Mouse (Mus musculus) thymus, postnatal 4 days (tissue): ENCODE data around the gene Dcp1b.

Experiments
- DNase-seq: peaks from one replicate; pipeline ENCODE4 v3.0.0; 2021

The Dcp1b gene

DNA sequence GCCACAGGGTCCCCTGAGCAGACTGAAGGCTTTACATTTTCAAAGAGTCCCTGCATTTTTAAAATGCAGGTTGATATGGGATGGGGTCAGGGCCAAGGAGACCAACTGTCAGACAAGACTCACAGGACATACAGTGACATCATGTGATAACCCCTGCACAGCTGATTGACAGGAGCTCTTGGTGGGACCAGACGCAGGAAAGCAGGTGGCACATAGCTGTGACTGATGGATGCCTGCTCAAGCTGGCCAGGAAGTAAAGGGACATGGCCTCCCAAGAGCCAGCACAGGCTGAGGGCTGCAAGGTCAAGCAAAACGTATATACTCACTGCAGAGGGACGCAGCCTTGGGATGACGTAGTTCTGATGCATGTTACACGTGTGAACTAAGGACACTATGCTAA, 60.4 kb downstream of the Dcp1b start:
- DNase-seq, result no peak

- DNase-seq, result no peak
Measured at GRCm38 (mm10) chr6:119236241-119236640, 61.2 kb downstream of the Dcp1b start, which contains the start of gene Cacna2d4. TSS of gene Cacna2d4 (plus strand) at chr6:119236526.

- no peak for DNase-seq
Measured at GRCm38 (mm10) chr6:119237427-119237989, 62.5 kb downstream of the Dcp1b start.

DNA sequence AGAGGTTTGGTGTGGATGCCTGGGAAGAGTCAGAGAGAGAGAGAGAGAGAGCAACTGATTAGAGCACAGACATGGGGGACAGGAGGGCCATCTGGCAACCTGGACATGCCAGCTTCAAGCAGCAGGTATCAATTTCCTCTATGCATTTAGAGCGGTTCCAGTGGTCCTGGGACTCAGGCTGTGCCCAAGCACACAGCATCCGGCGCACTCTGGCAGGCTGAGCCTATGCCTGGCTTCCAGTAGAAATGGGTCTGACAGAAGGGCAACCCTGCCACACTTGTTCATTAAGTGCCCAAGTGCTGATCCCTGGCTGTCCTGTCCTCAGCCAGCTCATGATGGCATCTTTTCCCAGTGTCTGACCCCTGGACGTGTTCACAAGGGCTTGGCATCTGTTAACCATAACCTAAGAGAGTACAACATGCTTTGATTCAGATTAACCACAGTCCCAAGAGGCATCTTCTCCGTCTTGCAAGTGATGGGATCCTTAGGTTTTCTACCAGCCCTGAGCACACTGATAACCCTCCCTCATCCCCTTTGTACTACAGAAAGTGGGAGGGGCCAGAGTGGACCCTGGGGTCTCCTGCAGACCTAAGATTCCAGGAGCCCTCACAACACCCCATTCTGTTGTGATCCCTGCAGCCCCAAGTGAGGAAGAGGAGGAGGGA, 64.4 kb downstream of the Dcp1b start:
- DNase-seq, result no peak

DNA sequence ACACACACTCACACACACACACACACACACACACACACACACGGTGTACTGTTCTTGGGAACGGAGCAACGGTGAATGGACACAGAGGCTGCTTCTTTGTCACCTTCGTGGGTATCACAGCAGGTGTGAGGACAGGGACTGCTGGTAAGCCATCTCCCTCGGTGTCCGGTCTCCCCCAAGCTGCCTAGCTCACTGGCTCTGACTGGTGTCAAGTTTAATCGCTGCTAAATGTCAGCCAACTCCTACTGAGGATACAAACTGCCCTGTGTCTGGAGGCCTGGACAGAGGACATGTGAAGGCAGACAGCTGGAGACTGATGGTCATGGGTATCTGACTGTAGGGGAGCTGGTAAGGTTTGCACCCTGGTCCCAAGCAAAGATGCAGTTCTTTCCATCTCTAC, 65.2 kb downstream of the Dcp1b start:
- no peak for DNase-seq

- DNase-seq, result no peak
Measured at GRCm38 (mm10) chr6:119240871-119241705, 66.0 kb downstream of the Dcp1b start.

DNA sequence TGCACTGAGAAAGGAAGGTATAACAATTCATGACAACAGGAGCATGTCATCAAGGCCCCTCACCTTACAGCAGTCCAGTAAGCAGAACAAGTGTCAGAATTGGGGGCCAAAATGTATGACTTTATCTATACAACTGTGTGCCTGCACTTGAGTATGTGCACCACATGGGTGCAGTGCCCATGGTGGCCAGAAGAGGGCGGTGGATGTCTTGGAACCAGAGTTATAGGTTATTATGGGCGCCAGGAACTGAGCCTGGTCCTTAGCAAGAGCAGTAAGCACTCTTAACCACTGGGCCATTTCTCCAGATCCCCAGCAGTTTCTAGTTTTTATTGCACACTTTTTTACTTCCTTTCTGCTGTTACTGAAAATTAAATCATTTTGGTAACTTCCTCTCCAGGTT, 71.0 kb downstream of the Dcp1b start:
- DNase-seq, result no peak

DNA sequence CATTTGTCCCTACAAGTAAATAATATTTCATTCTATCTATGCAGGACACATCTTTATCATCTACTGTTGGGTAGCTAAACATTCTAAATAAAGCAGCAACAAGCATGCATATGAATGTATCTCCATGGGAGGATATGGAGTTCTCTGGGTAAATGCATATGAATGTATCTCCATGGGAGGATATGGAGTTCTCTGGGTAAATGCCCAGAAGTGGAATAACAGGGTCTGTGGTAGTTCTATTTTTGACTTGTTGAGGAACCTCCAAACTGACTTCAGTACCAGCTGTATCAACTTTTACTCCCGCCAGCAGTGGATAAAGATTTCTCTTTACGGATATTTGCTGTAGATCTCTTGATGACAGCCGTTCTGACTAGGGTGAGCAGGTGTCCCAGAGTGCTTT, 73.5 kb downstream of the Dcp1b start:
- no peak for DNase-seq

- no peak for DNase-seq
Measured at GRCm38 (mm10) chr6:119249726-119250125, 74.7 kb downstream of the Dcp1b start.

DNA sequence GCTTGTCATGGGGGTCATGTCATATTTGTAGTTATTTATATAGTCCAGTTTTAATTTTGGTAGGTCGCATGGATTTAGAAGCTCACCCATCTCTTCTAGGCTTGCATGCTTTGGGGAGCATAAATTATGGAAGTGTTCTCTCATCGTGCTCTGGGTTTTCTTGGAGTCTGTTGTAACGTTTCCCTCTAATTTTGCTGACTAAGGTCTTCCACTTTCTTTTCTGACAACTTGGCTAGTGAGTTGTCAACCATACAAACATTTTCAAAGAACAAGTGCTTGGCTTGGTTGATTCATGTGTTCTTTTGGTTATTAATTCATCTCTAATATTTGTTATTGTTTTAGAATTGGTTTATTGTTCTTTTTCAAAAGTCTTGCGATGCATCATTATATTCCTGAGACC, 76.7 kb downstream of the Dcp1b start:
- no peak for DNase-seq
